Mouse (Mus musculus): ENCODE measurements around the gene E4f1. TPM values are rescaled to one million over a fixed set of nuclear protein-coding genes. Genes with fewer than 3 reads are reported as not detected.
"Not testable (repeated sequence)": the region's sequence is repeated elsewhere in the genome, so short reads cannot be mapped to it uniquely, and the experiment has no call there.

The E4f1 gene
- total RNA-seq, 2 experiments from 2014 or later, result 14.2 to 27.5 TPM

DNA sequence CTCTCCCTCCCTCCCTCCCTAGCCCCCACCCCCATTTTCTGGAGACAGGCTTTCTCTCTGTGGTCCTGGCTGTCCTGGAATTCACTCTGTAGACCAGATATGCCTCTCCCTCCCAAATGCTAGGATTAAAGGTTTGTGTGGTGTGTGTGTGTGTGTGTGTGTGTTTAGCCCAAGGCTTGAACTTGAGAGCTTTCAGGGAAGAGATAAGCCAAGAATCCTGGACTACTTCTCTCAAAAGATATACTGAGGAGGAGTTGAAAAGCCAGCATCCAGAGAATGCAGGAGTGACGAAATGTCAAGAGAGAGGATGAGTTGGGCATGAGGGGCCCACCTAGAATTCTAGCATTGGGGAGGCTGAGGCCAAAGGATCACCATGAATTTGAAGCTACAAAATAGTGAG is 7.2 kb downstream of the E4f1 start:
- no peak for ATAC-seq (ENCODE audit: poor library complexity, severe bottlenecking)

DNA sequence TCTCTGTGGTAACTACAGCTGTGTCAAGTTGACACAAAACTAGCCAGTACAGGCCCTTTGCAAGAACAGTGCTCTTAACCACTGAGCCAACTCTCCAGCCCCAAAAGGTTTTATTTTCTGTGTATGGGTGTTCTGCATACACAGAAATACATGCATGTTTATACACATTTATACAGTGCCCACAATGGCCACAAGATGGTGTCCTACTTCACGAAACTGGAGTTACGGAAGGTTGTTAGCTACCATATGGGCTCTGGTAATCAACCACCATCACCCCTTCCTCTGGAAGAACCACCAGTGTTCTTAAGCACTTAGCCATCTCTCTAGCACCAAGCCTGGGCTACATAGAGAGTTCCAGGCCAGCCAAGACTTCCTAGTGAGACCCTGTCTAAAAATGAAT is 8.5 kb downstream of the E4f1 start:
- ATAC-seq (ENCODE audit: poor library complexity, severe bottlenecking), result peak; percentile 49; the same call in 1 of the 2 replicates

DNA sequence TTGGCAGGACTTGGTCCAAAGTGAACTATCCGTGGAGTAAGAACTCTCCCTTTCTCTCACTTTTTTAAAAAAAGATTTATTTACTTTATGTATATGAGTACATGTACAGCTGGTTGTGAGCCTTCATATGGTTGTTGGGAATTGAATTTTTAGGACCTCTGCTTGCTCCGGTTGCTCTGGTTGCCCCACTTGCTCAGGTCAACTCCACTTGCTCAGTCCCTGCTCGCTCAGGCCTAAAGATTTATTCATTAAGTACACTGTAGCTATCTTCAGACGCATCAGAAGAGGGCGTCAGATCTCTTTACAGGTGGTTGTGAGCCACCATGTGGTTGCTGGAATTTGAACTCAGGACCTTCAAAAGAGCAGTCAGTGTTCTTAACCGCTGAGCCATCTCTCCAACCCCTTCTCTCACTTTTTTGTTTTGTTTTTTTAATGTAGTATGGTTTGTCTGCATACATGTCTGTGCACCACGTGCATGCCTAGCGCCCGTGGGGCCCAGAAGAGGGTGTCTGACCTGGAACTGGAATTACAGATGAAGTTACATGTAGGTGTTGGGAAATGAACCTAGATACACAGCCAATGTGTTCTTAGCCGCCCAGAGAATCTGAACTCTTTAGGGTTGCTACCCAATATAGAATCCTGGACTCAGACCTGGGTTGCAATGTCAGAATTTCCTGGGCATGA is 14.4 kb downstream of the E4f1 start:
- ATAC-seq (ENCODE audit: poor library complexity, severe bottlenecking), result not testable (repeated sequence)

DNA sequence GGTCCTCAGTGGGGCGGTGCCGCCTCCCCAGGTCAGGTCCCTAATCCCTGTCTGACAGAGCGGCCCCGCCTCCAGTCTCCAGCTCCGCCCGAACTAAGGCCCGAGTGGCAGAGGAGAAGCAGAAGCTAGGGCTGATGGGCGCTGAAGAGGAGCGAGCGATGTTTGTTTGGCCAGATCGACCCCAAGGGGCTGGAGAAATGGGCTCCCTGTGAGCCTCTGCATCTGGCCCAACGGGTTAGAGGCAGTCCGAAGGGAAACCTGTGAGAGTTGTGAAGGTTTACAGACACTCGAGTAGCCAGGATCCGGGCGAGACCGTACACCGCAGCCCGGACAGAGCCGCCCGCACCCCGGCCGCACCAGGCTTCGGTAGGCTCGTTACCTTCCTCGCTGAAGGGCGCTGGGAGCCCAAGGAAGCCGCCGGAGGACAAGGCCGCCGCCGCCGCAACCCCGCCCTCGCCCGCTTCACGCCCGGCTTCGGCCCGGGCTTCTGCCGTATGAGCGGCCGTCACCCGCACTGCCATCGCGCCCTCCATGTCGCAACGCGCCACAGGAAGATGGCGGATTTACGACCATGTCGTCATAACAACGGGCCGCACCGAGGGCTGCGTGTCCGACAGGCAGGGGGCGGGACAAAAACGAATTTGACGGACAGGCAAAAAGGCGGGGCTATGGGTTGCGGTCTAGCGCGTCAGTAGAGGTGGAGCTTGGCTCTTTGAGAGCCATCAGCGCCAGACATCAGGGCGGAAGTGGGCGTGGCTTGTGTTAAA is 15.2 kb downstream of the E4f1 start:
- peak; percentile 96 for ATAC-seq (ENCODE audit: poor library complexity, severe bottlenecking)

DNA sequence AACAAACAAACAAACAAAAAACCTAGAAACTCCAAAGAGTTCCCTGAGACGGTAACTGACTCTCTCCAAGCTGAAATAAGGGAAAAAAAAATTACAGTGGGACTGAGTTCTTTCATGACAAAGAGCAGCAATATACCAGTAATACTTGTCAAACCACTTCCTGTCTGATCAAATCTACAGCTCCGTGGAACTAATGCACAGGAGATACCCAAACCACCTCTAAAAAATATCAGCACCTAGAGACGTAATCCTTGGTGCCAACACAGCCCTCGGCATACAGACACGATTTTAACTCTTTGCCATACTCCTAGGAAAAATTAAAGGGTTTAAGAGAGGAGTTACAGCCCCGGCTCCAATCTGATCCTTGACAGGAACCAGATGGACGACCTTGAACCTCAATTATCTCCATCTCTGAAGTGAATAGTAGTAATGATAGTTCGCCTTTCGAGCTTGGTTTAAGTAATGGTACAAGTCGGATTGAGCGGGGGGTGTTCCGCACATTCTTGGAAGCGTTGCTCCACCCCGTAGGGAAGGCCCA is 15.8 kb downstream of the E4f1 start:
- ATAC-seq (ENCODE audit: poor library complexity, severe bottlenecking), result no peak

DNA sequence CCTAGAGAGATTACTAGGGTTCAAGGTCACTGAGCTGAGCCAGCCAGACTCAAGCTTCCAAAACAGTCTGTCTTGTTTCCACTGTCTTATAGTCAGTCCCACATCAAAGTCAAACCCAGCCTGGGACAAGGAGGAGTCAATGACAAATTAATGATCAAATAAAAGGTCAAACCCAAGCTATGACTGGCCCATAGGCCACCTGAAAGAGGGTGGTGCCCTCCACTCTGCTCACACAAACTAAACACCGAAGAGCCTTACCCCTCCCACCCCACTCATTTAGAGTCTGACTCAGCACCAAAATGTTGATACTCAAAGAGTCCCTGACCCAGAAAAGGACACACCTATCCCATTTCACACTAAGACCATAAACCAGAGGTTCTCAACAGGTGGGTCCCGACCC is 16.7 kb downstream of the E4f1 start:
- ATAC-seq (ENCODE audit: poor library complexity, severe bottlenecking), result no peak

DNA sequence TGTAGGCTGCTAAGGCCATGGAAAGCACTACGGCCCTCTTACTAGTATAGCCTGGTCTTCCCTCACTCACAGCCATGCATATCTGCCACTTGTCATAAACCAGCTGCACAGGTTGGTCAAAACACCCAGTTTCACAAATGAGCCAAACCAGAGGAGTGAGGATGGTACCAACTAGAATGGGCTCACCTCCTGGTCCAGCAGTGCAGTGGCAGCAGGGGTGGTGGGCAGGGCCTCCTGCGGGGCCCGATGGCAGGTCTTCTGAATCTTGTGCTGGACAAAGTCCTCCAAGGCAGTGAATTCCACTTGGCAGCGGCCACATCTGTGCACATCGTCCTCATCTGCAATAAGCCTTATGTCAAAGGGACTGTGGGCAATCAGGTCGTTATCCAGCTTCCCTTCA is 18.9 kb downstream of the E4f1 start:
- no peak for ATAC-seq (ENCODE audit: poor library complexity, severe bottlenecking)

DNA sequence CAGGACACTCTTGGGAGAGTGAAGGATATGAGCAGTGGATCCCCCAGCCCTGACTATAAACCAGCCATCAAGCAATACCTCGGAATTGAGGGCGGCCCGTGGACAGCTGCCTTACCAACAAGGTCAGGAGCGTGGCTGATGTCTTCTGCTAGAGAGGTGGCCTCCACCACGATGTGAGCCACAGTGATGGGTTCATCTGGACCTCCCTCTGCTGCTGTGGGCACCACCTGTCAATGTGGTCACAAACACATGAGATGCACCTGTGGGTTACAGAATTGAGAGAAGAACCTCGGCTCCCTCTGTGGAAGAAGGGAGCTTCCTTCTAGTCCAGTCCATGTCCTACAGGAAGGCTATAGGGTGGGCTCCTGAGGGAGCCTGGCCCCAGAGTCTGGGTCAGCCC is 20.6 kb downstream of the E4f1 start:
- ATAC-seq (ENCODE audit: poor library complexity, severe bottlenecking), result no peak

DNA sequence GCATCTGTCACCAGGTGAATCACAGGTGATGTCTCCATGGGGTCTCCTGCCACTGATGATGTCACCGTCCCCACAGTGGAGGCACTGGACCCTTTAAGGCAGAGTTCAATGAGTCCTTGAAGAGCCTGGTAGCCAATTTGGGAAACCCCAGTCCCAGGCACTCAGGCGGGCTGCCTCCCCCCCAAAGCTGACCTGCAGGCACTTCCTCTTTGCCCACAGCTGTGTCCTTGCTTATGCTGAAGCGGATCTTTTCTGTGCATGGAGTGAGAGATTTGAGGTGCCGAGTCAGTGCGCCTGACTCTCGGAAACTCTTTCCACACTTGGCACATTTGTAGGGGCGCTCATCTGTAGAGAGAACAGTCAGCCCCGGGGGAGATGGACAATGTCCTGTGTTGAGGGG is 23.5 kb downstream of the E4f1 start:
- no peak for ATAC-seq (ENCODE audit: poor library complexity, severe bottlenecking)

DNA sequence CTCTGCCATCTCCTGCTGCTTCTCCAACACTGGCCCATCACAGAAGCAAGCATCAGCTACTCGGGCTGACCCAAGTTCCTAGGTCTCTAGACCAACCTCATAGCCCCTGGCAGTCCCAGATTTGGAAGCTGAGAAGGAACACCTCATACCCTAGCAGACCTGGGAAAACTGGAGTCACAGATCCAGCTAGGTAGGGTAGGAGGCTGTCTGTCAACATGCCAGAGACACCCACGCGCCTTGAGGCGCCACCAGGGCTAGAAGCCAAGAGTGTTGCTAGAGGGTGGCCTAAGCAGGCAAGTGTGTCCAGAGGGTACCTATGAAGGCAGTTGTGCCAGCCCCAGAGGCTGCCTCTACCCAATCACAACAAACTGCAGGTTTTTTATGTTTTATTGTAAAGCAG is 26.7 kb downstream of the E4f1 start:
- ATAC-seq (ENCODE audit: poor library complexity, severe bottlenecking), result no peak

DNA sequence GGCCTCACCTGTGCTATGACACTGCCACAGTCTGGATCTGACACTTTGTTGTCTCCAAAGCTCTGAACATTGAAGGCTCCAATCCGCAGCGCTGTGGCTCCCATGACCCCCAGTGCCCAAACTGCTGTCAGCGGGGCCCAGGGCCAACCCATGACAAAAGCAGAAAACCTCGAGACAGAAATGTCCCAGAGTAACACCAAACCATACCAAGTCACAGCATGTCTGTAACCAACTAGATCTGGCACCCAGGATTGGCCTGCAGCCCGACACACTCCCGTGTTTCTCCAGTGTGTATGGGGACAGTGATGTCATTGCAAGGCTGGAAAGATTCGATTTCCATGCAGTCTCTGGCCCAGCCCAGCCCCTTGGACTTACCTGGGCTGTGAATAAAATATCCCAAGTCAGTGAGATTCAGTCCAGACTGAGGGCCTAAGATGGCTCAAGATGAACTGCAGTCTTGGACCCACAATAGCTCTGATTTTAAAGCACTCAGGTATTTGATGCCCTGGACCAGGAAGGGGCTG is 27.4 kb downstream of the E4f1 start, which contains the start of gene Dnase1l2:
Dnase1l2 (minus strand) TSS at position 474 of the 524 bp plus-strand sequence.
- ATAC-seq (ENCODE audit: poor library complexity, severe bottlenecking), result no peak

DNA sequence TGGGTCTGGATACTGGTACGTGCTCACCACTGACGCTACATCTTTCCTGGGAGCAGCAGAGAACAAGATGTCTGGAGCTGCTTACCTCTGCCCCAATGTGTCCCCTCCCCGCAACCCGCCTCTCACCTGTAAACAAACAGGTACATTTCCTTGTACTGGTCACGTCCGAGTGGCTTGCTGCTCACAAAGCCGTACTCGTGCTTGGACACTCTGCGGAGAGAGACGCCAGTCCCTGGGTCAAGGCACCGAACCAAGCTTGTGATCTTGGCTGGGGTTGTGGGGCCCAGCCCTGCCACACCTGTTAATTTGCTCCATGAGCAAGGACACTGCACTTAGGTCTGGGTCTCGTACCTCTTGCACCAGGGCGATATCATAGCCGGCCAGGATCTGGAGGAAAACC is 28.0 kb downstream of the E4f1 start:
- ATAC-seq (ENCODE audit: poor library complexity, severe bottlenecking), result no peak

DNA sequence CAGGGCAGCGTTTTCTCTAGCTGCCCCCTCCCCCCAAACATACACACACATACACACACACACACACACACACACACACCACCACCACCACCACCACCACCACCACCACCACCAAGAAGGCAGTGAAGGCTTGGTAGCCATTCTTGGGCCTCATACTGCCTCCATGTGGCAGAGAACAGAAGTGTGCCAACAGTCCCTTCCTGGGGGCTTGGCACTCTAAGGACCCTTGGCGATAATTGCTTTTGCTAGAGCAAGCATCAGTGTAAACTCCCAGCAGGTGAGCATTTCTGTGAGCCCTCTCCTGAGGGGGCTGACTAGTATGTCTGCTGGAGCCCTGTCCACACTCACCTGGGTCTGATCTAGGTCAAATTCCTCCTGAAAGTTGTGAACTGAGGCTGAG is 29.0 kb downstream of the E4f1 start:
- ATAC-seq (ENCODE audit: poor library complexity, severe bottlenecking), result no peak

DNA sequence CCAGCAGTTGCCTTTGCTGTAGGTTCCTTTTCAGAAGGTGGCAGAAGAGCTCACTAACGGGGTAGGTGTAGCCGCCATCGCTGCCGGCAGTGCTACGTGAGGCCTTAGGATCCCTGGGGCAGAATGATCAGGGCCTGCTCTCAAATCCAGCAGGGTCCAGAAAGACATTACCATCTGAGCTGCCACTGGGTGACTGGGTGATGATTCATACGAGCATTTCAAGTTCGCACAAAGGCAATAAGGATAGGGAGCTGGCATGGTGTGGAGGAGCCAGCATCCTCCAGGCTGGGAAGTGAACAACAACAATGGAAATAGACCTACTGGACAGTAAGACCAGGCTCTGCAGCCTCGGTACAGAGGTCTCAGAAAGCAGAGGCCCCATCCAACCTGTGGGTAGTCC is 29.7 kb downstream of the E4f1 start:
- ATAC-seq (ENCODE audit: poor library complexity, severe bottlenecking), result no peak

DNA sequence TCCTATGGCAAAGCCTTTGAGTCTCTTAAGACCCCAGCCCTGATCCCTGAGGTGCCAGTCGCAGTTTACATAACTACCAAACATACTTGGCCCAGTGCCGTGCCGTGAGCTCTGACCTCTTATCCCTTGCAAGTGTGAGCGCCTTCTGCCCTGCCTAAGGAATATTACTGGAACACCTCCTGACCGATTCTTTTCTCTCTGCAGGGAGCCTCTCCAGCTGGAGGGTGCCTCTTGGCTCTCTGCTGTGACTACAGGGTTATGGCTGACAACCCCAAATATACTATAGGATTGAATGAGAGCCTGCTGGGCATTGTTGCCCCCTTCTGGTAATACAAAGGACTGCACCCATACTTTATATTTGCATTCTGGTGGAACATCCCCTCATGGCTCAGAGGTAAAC is 33.1 kb downstream of the E4f1 start:
- ATAC-seq (ENCODE audit: poor library complexity, severe bottlenecking), result peak; percentile 86

DNA sequence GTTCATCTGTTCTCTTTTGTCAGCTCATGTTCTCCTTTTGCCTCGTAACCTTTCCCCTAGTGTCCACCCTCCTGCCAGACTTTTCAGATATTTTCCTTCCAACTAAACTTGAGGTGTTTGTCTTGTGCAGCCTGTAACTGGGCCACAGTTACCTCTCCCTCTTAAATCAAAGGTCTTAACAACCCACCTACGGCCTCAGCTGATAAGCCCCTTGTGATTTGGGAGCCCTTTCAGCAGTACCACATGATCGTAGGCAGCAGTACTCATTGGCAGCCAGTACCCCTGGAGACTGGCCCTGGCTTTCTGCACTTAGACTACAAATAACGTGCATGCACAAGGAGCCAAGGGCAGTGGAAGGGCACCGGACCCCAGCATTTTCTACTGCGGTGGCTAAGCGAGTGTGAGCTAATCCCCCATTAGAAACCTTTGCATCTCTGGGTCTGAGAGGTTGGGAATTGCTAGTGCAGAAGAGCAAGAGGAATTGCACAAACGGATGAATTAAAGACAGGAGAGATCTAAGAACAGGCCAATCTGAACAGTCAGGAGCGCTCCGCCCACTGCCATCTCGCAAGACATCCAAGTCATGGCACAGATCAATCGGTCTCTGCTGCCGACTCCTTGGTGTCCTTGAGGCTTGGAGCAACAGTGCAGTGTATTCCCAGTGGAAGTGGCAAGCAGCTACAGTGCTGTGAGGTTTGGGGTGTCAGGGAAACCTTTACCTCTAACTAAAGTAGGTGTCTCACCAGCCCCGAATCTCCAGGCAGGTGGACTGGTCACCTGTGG is 40.7 kb downstream of the E4f1 start:
- ATAC-seq (ENCODE audit: poor library complexity, severe bottlenecking), result no peak

DNA sequence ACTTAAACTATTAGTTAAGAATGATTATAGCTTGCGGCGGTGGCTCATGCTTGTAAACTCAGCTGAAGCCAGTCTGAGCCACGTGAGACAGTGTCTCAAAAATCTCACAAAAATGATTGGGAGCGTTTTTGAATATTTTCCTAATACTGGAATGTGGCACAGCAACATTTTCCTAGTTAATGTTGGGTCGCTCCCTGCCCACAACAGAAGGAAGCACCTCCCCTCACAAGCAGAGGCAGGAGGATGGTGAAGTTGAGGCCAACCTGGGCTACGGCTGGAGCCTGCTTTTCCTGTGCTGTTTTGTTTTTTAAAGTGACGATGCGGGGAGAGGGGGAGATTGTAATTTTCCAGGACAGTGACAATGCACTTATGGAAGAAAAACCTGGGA is 42.9 kb downstream of the E4f1 start:
- ATAC-seq (ENCODE audit: poor library complexity, severe bottlenecking), result no peak

DNA sequence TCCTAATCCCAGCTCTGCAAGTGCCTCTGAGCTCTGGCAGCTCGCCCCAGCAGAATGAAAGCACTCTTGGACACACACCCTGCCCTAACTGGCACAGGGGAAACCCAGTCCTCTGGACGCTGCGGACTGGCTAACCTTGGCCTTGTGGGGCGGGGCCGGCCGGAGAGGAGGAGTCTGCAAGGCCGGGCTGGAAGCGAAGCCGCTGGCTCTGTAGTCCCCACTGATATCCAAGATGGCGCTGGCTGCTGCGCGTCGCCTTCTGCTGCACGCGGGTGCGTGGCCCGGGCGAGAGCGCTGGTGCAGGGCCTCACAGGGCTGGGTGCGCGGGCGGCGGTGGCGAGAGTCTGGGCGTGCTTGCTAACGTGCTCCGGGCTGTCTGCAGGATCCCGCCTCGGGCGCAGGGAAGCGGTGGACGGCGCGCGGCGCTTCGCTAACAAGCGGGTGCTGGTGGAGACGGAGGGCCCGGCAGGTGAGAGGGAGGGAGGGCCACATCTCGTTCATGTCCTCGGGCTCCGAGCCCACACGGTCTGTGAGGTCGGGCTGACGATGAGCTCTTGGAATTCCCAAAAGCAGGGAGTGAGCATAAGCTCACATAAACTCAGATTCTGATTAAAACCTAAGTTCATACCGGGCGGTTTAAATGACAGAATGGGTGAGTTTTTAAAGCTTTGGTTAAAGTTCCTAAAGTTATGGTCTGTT is 43.5 kb downstream of the E4f1 start, which contains the start of gene Eci1:
Eci1 (plus strand) TSS at position 171 of the 699 bp plus-strand sequence.
- peak; percentile 100 for ATAC-seq (ENCODE audit: poor library complexity, severe bottlenecking)

DNA sequence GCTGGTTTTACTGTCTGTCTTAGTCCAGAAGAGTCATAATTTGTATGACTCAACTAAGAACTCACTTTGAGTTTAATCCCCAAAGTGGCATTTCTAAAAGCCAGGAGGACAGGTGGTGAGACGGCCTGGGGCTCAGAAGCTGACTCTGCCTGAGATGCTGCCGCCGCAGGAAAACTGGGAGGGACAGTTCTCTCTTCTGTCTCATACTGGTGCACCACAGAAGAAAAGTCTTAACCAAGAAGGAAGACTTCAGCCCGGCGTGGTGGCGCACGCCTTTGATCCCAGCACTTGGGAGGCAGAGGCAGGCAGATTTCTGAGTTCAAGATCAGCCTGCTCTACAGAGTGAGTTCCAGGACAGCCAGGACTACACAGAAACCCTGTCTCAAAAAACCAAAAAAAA is 44.2 kb downstream of the E4f1 start:
- no peak for ATAC-seq (ENCODE audit: poor library complexity, severe bottlenecking)

DNA sequence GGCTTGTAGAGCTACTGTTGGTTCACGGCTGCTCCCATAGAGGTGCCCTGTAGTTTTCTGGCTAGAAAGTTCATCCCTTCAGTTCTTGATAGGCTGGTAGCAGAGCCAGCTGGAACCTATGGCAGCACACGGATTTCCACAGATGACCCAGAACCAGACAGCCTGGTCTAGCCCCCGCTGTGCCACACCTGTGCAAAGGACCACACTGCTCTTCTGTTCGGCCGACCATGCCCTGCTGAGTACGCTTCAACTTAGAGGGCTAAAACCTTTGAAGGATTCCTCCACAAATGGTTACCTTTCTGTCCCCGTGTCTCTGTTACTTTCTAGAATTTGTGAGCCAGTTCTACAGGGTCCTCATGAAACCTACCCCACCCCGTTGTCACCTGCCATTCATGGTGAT is 44.8 kb downstream of the E4f1 start:
- not testable (repeated sequence) for ATAC-seq (ENCODE audit: poor library complexity, severe bottlenecking)
